Mouse (Mus musculus): ENCODE results near the gene Tbcc. TPM values are rescaled to one million over a fixed set of nuclear protein-coding genes. Genes with fewer than 3 reads are reported as not detected.

Gene Tbcc
- total and polyA plus RNA-seq, 3 experiments, result 15.1 to 27.8 (median 21.6) TPM

- in situ Hi-C loops (cut with MboI; ENCODE audit: low pct_ligation_motif_present, low pct_unique_long_range_greater_than_20kb, low sequenced_read_pairs), result loop anchor here (10.0 kb wide), 1 partner anchor 97 kb away; the partner anchor contains the start of gene Rpl7l1
- DNase-seq (ENCODE audit: extremely low read depth), result no peak
- no peak overlapping the region for H3K9ac ChIP-seq (ENCODE audit: insufficient read depth, low read depth)
- no peak for TF ChIP-seq ZC3H11A (IDR thresholded peaks at IDR 0.05; ENCODE audit: low read depth, low read length)
- TF ChIP-seq KAT2A (IDR thresholded peaks at IDR 0.05; ENCODE audit: insufficient replicate concordance, low read length), result no peak
- no peak for TF ChIP-seq UBTF (IDR thresholded peaks at IDR 0.05; ENCODE audit: low read depth, low read length)
- no peak for TF ChIP-seq PAX5 (IDR thresholded peaks at IDR 0.05; ENCODE audit: low read length)
- TF ChIP-seq GABPA (IDR thresholded peaks at IDR 0.05; ENCODE audit: insufficient replicate concordance, low read depth, low read length), result no peak
- TF ChIP-seq POLR2AphosphoS2 (IDR thresholded peaks at IDR 0.05; ENCODE audit: low read depth, low read length), result no peak
- no peak for TF ChIP-seq MAFK (IDR thresholded peaks at IDR 0.05; ENCODE audit: insufficient replicate concordance, low read length)
- TF ChIP-seq ELF1 (IDR thresholded peaks at IDR 0.05; ENCODE audit: low read depth, low read length), result no peak
- no peak for TF ChIP-seq CHD1 (IDR thresholded peaks at IDR 0.05; ENCODE audit: low read depth, low read length)
- TF ChIP-seq CHD2 (IDR thresholded peaks at IDR 0.05; ENCODE audit: low read length), result no peak
- TF ChIP-seq ZKSCAN1 (IDR thresholded peaks at IDR 0.05; ENCODE audit: borderline replicate concordance, low read depth, low read length), result no peak
- no peak overlapping the region for H3K4me3 ChIP-seq (replicated peaks in 1 of 3; ENCODE audit: low read depth in 2 of 3, low read length in 2 of 3, poor library complexity in 1 of 3)
- no peaks in the 10 kb centered on the region for H3K9me3 ChIP-seq (replicated peaks; ENCODE audit: low read length)
- no peaks in the 10 kb centered on the region for H3K79me2 ChIP-seq (replicated peaks; ENCODE audit: control insufficient read depth, extremely low read depth, insufficient read depth, poor library complexity, severe bottlenecking)
- no peaks in the 10 kb centered on the region for H3K27me3 ChIP-seq (replicated peaks)
- no peak overlapping the region for H3K27ac ChIP-seq (ENCODE audit: insufficient read depth, low read depth)
- H3K4me1 ChIP-seq (ENCODE audit: control insufficient read depth in 1 of 2, insufficient read depth in 2 of 2), result peaks cover 11 to 22% of the 10 kb centered on the region in 2 experiments
- no peak overlapping the region for H3K4me2 ChIP-seq (ENCODE audit: insufficient read depth, low read depth, poor library complexity, severe bottlenecking)
- dilution Hi-C loops (cut with MboI; ENCODE audit: extremely low pct_ligation_motif_present, extremely low pct_unique_long_range_greater_than_20kb, low sequenced_read_pairs), result no loop called here
- peaks cover 0 to 38% of the 10 kb centered on the region in 2 experiments for H3K36me3 ChIP-seq (replicated peaks in 1 of 2; ENCODE audit: control insufficient read depth in 1 of 2, insufficient read depth in 1 of 2, low read length in 1 of 2)
These were observed 8.8 kb upstream of the Tbcc start for GRCm38 (mm10) chr17:46881728-46882127.

- Histone ChIP-seq H3K36me3 (replicated peaks in 1 of 2; ENCODE audit: control insufficient read depth in 1 of 2, insufficient read depth in 1 of 2, low read length in 1 of 2) (peaks cover 0 to 46% of the 10 kb centered on the region in 2 experiments), H3K27ac (ENCODE audit: insufficient read depth, low read depth) (no peak overlapping the region), H3K4me2 (ENCODE audit: insufficient read depth, low read depth, poor library complexity, severe bottlenecking) (no peak overlapping the region), H3K9ac (ENCODE audit: insufficient read depth, low read depth) (no peak overlapping the region), H3K9me3 (replicated peaks; ENCODE audit: low read length) (no peaks in the 10 kb centered on the region), H3K4me3 (replicated peaks in 1 of 3; ENCODE audit: low read depth in 2 of 3, low read length in 2 of 3, poor library complexity in 1 of 3) (no peak overlapping the region), H3K4me1 (ENCODE audit: control insufficient read depth in 1 of 2, insufficient read depth in 2 of 2) (peaks cover 11 to 22% of the 10 kb centered on the region in 2 experiments), H3K27me3 (replicated peaks) (no peaks in the 10 kb centered on the region), H3K79me2 (replicated peaks; ENCODE audit: control insufficient read depth, extremely low read depth, insufficient read depth, poor library complexity, severe bottlenecking) (no peaks in the 10 kb centered on the region)
- DNase-seq (ENCODE audit: extremely low read depth), result no peak
- TF ChIP-seq NRF1 (IDR thresholded peaks at IDR 0.05; ENCODE audit: low read depth, low read length) (no peak), ZC3H11A (IDR thresholded peaks at IDR 0.05; ENCODE audit: low read depth, low read length) (no peak), HCFC1 (IDR thresholded peaks at IDR 0.05; ENCODE audit: low read depth, low read length) (no peak), GABPA (IDR thresholded peaks at IDR 0.05; ENCODE audit: insufficient replicate concordance, low read depth, low read length) (no peak), E2F4 (IDR thresholded peaks at IDR 0.05; ENCODE audit: insufficient replicate concordance, low read depth, low read length) (no peak), IRF4 (IDR thresholded peaks at IDR 0.05; ENCODE audit: low read depth, low read length) (no peak), CHD1 (IDR thresholded peaks at IDR 0.05; ENCODE audit: low read depth, low read length) (no peak), TCF12 (IDR thresholded peaks at IDR 0.05; ENCODE audit: low read depth, low read length) (no peak), ZNF384 (IDR thresholded peaks at IDR 0.05; ENCODE audit: low read depth, low read length) (no peak), ETS1 (conservative IDR thresholded peaks at IDR 0.05; ENCODE audit: low read depth, low read length) (no peak), USF1 (IDR thresholded peaks at IDR 0.05; ENCODE audit: low read depth, low read length) (no peak), TBP (conservative IDR thresholded peaks at IDR 0.05; ENCODE audit: low read depth, low read length) (no peak), NELFE (IDR thresholded peaks at IDR 0.05; ENCODE audit: low read depth, low read length) (no peak)
- in situ Hi-C loops (cut with MboI; ENCODE audit: low pct_ligation_motif_present, low pct_unique_long_range_greater_than_20kb, low sequenced_read_pairs), result loop anchor here (10.0 kb wide), 1 partner anchor 98 kb away; the partner anchor contains the start of gene Rpl7l1
- dilution Hi-C loops (cut with MboI; ENCODE audit: extremely low pct_ligation_motif_present, extremely low pct_unique_long_range_greater_than_20kb, low sequenced_read_pairs), result no loop called here
These were observed 7.4 kb upstream of the Tbcc start for GRCm38 (mm10) chr17:46883107-46883506.
